Mouse (Mus musculus) hindbrain, embryonic 15.5 days (tissue): ENCODE data around the gene Agtr1a. TPM values are rescaled to one million over a fixed set of nuclear protein-coding genes. Genes with fewer than 3 reads are reported as not detected.

ENCODE experiments used
- ATAC-seq: fragments of 200-750 bp; cut with Nextera tagmentation; 2 replicates; pipeline ENCODE4 v1.8.0; 2017; ENCODE audit warnings: low read depth, moderate number of reproducible peaks, moderate TSS enrichment; ENCODE audit not compliant: low FRiP score
- H3K27ac ChIP-seq: fragments of 300-500 bp; sonication (generic); replicated peaks from 2 replicates; pipeline ENCODE4 v1.5.1; 2015; ENCODE audit warnings: mild to moderate bottlenecking, inconsistent platforms
- H3K27me3 ChIP-seq: fragments of 300-500 bp; sonication (generic); 2 replicates; pipeline ENCODE4 v1.6.1; 2015; ENCODE audit warnings: control low read depth, inconsistent platforms
- H3K36me3 ChIP-seq: fragments of 300-500 bp; sonication (generic); 2 replicates; pipeline ENCODE4 v1.6.1; 2015; ENCODE audit warnings: control low read depth, inconsistent platforms
- H3K4me1 ChIP-seq: fragments of 300-500 bp; sonication (generic); replicated peaks from 2 replicates; pipeline ENCODE4 v1.6.1; 2015; ENCODE audit warnings: control low read depth, inconsistent platforms
- H3K4me2 ChIP-seq: fragments of 300-500 bp; sonication (generic); 2 replicates; pipeline ENCODE4 v1.6.1; 2015; ENCODE audit warnings: moderate library complexity, mild to moderate bottlenecking, inconsistent platforms
- H3K4me3 ChIP-seq: fragments of 300-500 bp; sonication (generic); 2 replicates; pipeline ENCODE4 v1.5.1; 2015; ENCODE audit warnings: mild to moderate bottlenecking, inconsistent platforms
- H3K9ac ChIP-seq: fragments of 300-500 bp; sonication (generic); 2 replicates; pipeline ENCODE4 v1.6.1; 2015; ENCODE audit warnings: inconsistent platforms
- H3K9me3 ChIP-seq: fragments of 300-500 bp; sonication (generic); 2 replicates; pipeline ENCODE4 v1.6.1; 2016; ENCODE audit warnings: control low read depth, inconsistent platforms
- WGBS: fragments of 180-500 bp; shearing (Covaris S2); methylation state at CpG from one replicate; pipeline ENCODE4 v1.1.7; 2015; 5-methylcytosine and 5-hydroxymethylcytosine counted together
- polyA plus RNA-seq: library from polyadenylated mRNA; unstranded; fragments of >200 nt; fragmentation: Nextera tagmentation; extraction: Ambion mirVana; gene quantifications from 2 replicates; pipeline ENCODE4 v1.2.1, GENCODE M21; 2015

Agtr1a gene
- polyA plus RNA-seq, 1 experiment from 2014 or later = 1.6 TPM

DNA sequence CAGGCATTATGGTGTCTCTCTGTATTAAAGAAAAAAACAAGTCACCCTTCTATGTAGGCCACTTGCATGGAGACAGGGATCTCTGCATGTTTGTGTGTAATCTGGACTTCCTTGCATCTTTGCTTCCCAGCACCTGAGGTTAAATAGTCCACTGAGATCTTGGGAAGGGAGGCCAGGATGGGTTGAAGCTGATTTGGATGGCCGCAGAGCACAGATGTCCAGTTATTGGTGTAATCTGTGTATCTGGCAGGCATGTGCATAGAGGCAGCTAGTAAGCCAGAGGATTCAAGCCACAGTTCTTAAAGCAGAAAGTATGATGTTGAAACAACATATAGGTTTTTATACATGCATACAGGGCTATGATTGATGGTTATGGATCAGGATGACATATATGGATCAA is 91.2 kb downstream of the Agtr1a start:
- no peaks in the 10 kb centered on the region for H3K27me3 ChIP-seq

More for the DNA sequence above, 91.2 kb downstream of the Agtr1a start:
- H3K4me3 ChIP-seq = no peak overlapping the region
- H3K4me2 ChIP-seq = no peak overlapping the region
- H3K9ac ChIP-seq = no peak overlapping the region
- ATAC-seq = no peak
- no peak overlapping the region for H3K27ac ChIP-seq
- H3K36me3 ChIP-seq = no peaks in the 10 kb centered on the region
- H3K4me1 ChIP-seq = no peaks in the 10 kb centered on the region
- WGBS = 80% methylated on average over 1 of the region's 1 CpGs
- H3K9me3 ChIP-seq = no peaks in the 10 kb centered on the region

Other genes with a start within 250 kb of the Agtr1a start
- gene Mboat1, start 200.0 kb upstream of the Agtr1a start, polyA plus RNA-seq = 2.6 and 2.9 TPM in 2 replicates
- gene Uqcrfs1, start 208.9 kb downstream of the Agtr1a start, polyA plus RNA-seq = 287 and 288 TPM in 2 replicates